Mouse (Mus musculus): Measurements from ENCODE around the gene Sf3b3.

DNA sequence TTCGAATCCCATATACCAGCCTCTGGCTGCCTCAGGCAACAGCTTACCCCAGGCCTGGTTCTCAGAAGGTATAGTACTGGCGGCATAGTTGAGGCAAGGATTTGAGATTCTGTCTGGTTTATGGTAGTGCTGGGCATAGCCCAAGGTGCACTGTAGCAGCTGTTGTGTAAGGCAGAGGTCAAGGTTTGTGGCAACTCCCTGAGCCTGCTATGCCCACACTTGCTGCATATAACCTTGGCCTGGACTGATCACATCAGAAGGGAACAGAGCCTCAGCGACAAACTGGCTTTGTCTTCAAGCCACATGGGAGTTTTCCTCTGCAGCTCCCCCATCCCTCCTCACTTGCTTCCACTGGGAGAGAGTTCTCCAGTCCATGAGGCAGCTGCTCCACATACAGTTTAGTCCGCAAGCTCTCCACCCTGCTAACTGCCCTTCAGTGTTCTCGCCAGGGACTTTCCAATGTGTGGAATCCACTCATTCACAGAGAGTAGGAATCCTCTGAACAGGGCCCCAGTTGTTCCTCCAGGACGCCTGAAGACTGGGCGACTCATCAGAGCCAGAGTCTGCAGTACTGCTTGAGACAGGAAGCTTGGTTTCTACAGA, 52.1 kb downstream of the Sf3b3 start:
- TF ChIP-seq CTCF (IDR thresholded peaks at IDR 0.05; ENCODE audit: control insufficient read depth, insufficient read depth, insufficient read length) (no peak), MAX (IDR thresholded peaks at IDR 0.05) (no peak), MYOD1 (IDR thresholded peaks at IDR 0.05; ENCODE audit: control insufficient read depth, insufficient read length, low read depth) (peak; percentile 26), MYOG (IDR thresholded peaks at IDR 0.05; ENCODE audit: control insufficient read depth, extremely low read depth, insufficient read length) (no peak), USF1 (IDR thresholded peaks at IDR 0.05; ENCODE audit: low read depth) (no peak), CEBPB (IDR thresholded peaks at IDR 0.05; ENCODE audit: low read depth) (no peak)
